Mouse (Mus musculus) MEL (cell line): ENCODE results near the gene Tead1. TPM values are rescaled to one million over a fixed set of nuclear protein-coding genes. Genes with fewer than 3 reads are reported as not detected.

Source experiments
- DNase-seq: peaks from one replicate; pipeline ENCODE4 v3.0.0; 2011; ENCODE audit warnings: low read depth, low spot score
- H3K27ac ChIP-seq: 2 replicates; pipeline ENCODE4 v1.5.1; 2012; ENCODE audit warnings: low read depth, mild to moderate bottlenecking, control low read depth, low read length, moderate library complexity; ENCODE audit not compliant: control insufficient read depth
- H3K27me3 ChIP-seq, 2 experiments: fragments of 150-350 bp in 1 of 2; sonication (generic) in 1 of 2; 2 replicates each; pipeline ENCODE4 v1.6.1; 2012; ENCODE audit warnings: low read length in 2 of 2, mild to moderate bottlenecking in 2 of 2, improper control_type of control experiment in 1 of 2, moderate library complexity in 1 of 2; ENCODE audit not compliant: insufficient read depth in 2 of 2, control insufficient read depth in 1 of 2
- H3K36me3 ChIP-seq, 2 experiments: 2 replicates each; pipeline ENCODE4 v1.6.1; 2012 to 2014; ENCODE audit warnings: low read length in 2 of 2, improper control_type of control experiment in 1 of 2, inconsistent platforms in 1 of 2, mild to moderate bottlenecking in 1 of 2; ENCODE audit not compliant: insufficient read depth in 2 of 2, control insufficient read depth in 1 of 2
- H3K4me1 ChIP-seq, 2 experiments: fragments of 150-350 bp in 1 of 2; sonication (generic) in 1 of 2; 2 replicates each; pipeline ENCODE4 v1.6.1; 2012; ENCODE audit warnings: low read length in 2 of 2, improper control_type of control experiment in 1 of 2, mild to moderate bottlenecking in 1 of 2; ENCODE audit not compliant: insufficient read depth in 2 of 2, control insufficient read depth in 1 of 2
- H3K4me3 ChIP-seq, 2 experiments: fragments of 150-350 bp in 1 of 2; sonication (generic) in 1 of 2; 2 replicates each; pipeline ENCODE4 v1.5.1; 2012; ENCODE audit warnings: low read depth in 2 of 2, low read length in 2 of 2, mild to moderate bottlenecking in 2 of 2, moderate library complexity in 2 of 2, control low read depth in 1 of 2, improper control_type of control experiment in 1 of 2; ENCODE audit not compliant: control insufficient read depth in 1 of 2, insufficient read depth in 1 of 2
- H3K79me2 ChIP-seq: 2 replicates; pipeline ENCODE4 v1.6.1; 2012; ENCODE audit warnings: mild to moderate bottlenecking, low read length, moderate library complexity; ENCODE audit not compliant: control insufficient read depth, poor library complexity, insufficient read depth
- H3K9ac ChIP-seq: 2 replicates; pipeline ENCODE4 v1.6.1; 2012; ENCODE audit warnings: low read depth, mild to moderate bottlenecking, control low read depth, low read length, moderate library complexity; ENCODE audit not compliant: control insufficient read depth, poor library complexity, severe bottlenecking
- H3K9me3 ChIP-seq: fragments of 150-350 bp; sonication (generic); replicated peaks from 2 replicates; pipeline ENCODE4 v1.6.1; 2012; ENCODE audit warnings: mild to moderate bottlenecking, low read length, improper control_type of control experiment, moderate library complexity; ENCODE audit not compliant: insufficient read depth
- BHLHE40 ChIP-seq: IDR thresholded peaks from 2 replicates; pipeline ENCODE4 v1.6.1; 2012; ENCODE audit warnings: low read depth, mild to moderate bottlenecking, inconsistent platforms, low read length, improper control_type of control experiment, borderline replicate concordance
- CHD1 ChIP-seq: IDR thresholded peaks from 2 replicates; pipeline ENCODE4 v1.6.1; 2012; ENCODE audit warnings: low read depth, mild to moderate bottlenecking, inconsistent platforms, low read length, improper control_type of control experiment
- CHD2 ChIP-seq: IDR thresholded peaks from 2 replicates; pipeline ENCODE4 v1.6.1; 2011; ENCODE audit warnings: low read length, improper control_type of control experiment
- CTCF ChIP-seq, 3 experiments: IDR thresholded peaks in 2 of 3; conservative IDR thresholded peaks in 1 of 3; 2 replicates each; pipeline ENCODE4 v1.5.1; 2011 to 2012; ENCODE audit warnings: low read length in 3 of 3, low read depth in 2 of 3, mild to moderate bottlenecking in 2 of 3, improper control_type of control experiment in 1 of 3, inconsistent platforms in 1 of 3, mixed read lengths in 1 of 3, moderate library complexity in 1 of 3; ENCODE audit not compliant: control insufficient read depth in 1 of 3, insufficient read depth in 1 of 3, poor library complexity in 1 of 3, severe bottlenecking in 1 of 3
- EP300 ChIP-seq, 2 experiments: IDR thresholded peaks; 2 replicates each; pipeline ENCODE4 v1.6.1; 2011; ENCODE audit warnings: improper control_type of control experiment in 2 of 2, low read length in 2 of 2, low read depth in 1 of 2, mild to moderate bottlenecking in 1 of 2
- ETS1 ChIP-seq: IDR thresholded peaks from 2 replicates; pipeline ENCODE4 v1.6.1; 2012; ENCODE audit warnings: low read depth, mild to moderate bottlenecking, inconsistent platforms, low read length, improper control_type of control experiment, moderate library complexity
- GABPA ChIP-seq: IDR thresholded peaks from 2 replicates; pipeline ENCODE4 v1.6.1; 2012; ENCODE audit warnings: low read depth, mild to moderate bottlenecking, inconsistent platforms, low read length, improper control_type of control experiment, moderate library complexity
- KAT2A ChIP-seq: conservative IDR thresholded peaks from 2 replicates; pipeline ENCODE4 v1.6.1; 2012; ENCODE audit warnings: low read depth, low read length, improper control_type of control experiment, inconsistent platforms
- MAFK ChIP-seq: IDR thresholded peaks from 2 replicates; pipeline ENCODE4 v1.6.1; 2011; ENCODE audit warnings: low read depth, mild to moderate bottlenecking, low read length, improper control_type of control experiment, borderline replicate concordance
- MAZ ChIP-seq: IDR thresholded peaks from 2 replicates; pipeline ENCODE4 v1.6.1; 2012; ENCODE audit warnings: low read depth, mild to moderate bottlenecking, inconsistent platforms, low read length, improper control_type of control experiment
- MYC ChIP-seq: IDR thresholded peaks from 2 replicates; pipeline ENCODE4 v1.6.1; 2011; ENCODE audit warnings: low read depth, mild to moderate bottlenecking, low read length, improper control_type of control experiment, moderate library complexity
- NELFE ChIP-seq: IDR thresholded peaks from 2 replicates; pipeline ENCODE4 v1.6.1; 2011; ENCODE audit warnings: low read depth, low read length, improper control_type of control experiment
- NRF1 ChIP-seq: IDR thresholded peaks from 2 replicates; pipeline ENCODE4 v1.6.1; 2014; ENCODE audit warnings: low read depth, mild to moderate bottlenecking, inconsistent platforms, low read length, improper control_type of control experiment, moderate library complexity; ENCODE audit not compliant: poor library complexity, insufficient read depth, severe bottlenecking
- POLR2AphosphoS2 ChIP-seq: IDR thresholded peaks from 2 replicates; pipeline ENCODE4 v1.6.1; 2011; ENCODE audit warnings: low read length, improper control_type of control experiment
- POLR2AphosphoS5 ChIP-seq: IDR thresholded peaks from 2 replicates; pipeline ENCODE4 v1.6.1; 2012; ENCODE audit warnings: low read depth, borderline replicate concordance, mild to moderate bottlenecking, inconsistent platforms, low read length, moderate library complexity, mixed read lengths
- RCOR1 ChIP-seq: IDR thresholded peaks from 2 replicates; pipeline ENCODE4 v1.6.1; 2012; ENCODE audit warnings: low read depth, mild to moderate bottlenecking, inconsistent platforms, low read length, improper control_type of control experiment
- TAL1 ChIP-seq: IDR thresholded peaks from 2 replicates; pipeline ENCODE4 v1.6.1; 2012; ENCODE audit warnings: mild to moderate bottlenecking, inconsistent platforms, low read length, moderate library complexity, mixed read lengths
- ZMIZ1 ChIP-seq: IDR thresholded peaks from 2 replicates; pipeline ENCODE4 v1.6.1; 2012; ENCODE audit warnings: low read depth, mild to moderate bottlenecking, inconsistent platforms, low read length, improper control_type of control experiment, moderate library complexity
- ZNF384 ChIP-seq: IDR thresholded peaks from 2 replicates; pipeline ENCODE4 v1.6.1; 2012; ENCODE audit warnings: low read depth, mild to moderate bottlenecking, inconsistent platforms, low read length, improper control_type of control experiment
- polyA plus RNA-seq, 2 experiments: library from polyadenylated mRNA; stranded (reverse) in 1 of 2; unstranded in 1 of 2; fragments of >175 nt in 1 of 2; fragments of >200 nt in 1 of 2; gene quantifications; 2 replicates each; pipeline versions ENCODE4 v1.2.1 to v1.2.4; 2012; ENCODE audit warnings: low replicate concordance in 2 of 2, low read depth in 1 of 2; ENCODE audit not compliant: insufficient read length in 2 of 2, insufficient read depth in 1 of 2, missing spikeins in 1 of 2
- total RNA-seq: library from RNA; depleted of rRNA; stranded (reverse); fragments of 300-350 nt; gene quantifications from 2 replicates; pipeline ENCODE4 v1.2.3, GENCODE M21; 2012

The Tead1 gene
- total and polyA plus RNA-seq, 3 experiments: not detected

DNA sequence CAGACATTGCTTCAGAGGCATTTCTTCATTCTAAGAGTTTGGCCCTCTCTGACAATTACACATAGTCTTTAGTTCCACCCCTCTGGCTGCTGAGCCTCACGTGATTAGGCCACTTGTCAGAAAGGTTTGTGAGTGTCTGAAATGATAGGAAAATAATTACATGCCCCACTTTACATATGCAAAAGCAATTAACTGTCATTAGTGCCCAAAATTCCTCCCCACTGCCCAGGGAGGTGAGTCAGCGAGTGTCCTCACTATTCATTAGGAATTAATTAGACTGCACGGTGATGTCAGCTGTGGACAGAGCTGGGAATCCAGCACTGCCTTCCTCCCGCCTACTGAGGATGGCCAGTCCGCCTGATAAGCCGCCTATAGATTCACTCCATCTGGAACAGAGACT is 74.2 kb downstream of the Tead1 start:
- Histone ChIP-seq H3K4me3 (no peak overlapping the region), H3K27ac (no peak overlapping the region), H3K4me1 (no peaks in the 10 kb centered on the region), H3K9me3 (no peaks in the 10 kb centered on the region), H3K36me3 (no peaks in the 10 kb centered on the region), H3K79me2 (no peaks in the 10 kb centered on the region), H3K9ac (no peak overlapping the region), H3K27me3 (no peaks in the 10 kb centered on the region)
- TF ChIP-seq ZMIZ1 (no peak), GABPA (no peak), NRF1 (no peak), POLR2AphosphoS2 (no peak)
- no peak for DNase-seq

DNA sequence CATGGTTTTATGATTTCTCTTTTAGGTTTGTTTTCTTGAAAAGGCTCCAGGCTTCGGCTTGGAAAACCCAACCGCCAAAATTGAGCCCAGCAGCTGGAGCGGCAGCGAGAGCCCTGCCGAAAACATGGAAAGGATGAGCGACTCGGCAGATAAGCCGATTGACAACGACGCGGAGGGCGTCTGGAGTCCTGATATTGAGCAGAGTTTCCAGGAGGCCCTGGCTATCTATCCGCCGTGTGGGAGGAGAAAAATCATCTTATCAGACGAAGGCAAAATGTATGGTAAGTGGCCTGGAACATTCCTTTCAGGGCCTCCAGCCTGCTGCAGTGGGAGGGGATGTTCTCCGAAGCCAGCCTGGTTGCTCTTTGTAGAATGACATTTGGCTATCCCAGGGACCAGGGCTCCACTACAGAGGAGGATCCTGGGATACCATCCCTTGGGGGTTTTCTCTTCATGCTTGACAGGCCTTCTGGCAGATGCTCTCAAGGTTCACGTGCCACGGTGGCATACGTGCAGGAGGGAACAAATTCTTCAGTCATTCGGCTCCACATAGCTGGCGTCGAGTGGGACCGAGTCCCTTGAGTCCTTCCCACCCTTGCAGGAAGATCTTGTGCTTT is 80.3 kb downstream of the Tead1 start:
- Histone ChIP-seq H3K27me3 (no peaks in the 10 kb centered on the region), H3K79me2 (no peaks in the 10 kb centered on the region), H3K9ac (no peak overlapping the region), H3K9me3 (no peaks in the 10 kb centered on the region), H3K27ac (no peak overlapping the region), H3K4me3 (no peak overlapping the region), H3K4me1 (no peaks in the 10 kb centered on the region), H3K36me3 (no peaks in the 10 kb centered on the region)
- TF ChIP-seq ETS1: no peak
- no peak for TF ChIP-seq CHD1
- no peak for TF ChIP-seq POLR2AphosphoS2
- no peak for TF ChIP-seq CHD2
- DNase-seq: no peak

GRCm38 (mm10) chr7:112760293-112760692 is 81.2 kb downstream of the Tead1 start:
- no peak for DNase-seq
- no peak overlapping the region for H3K4me3 ChIP-seq
- H3K4me1 ChIP-seq: no peaks in the 10 kb centered on the region
- no peaks in the 10 kb centered on the region for H3K36me3 ChIP-seq
- H3K9me3 ChIP-seq: no peaks in the 10 kb centered on the region
- no peaks in the 10 kb centered on the region for H3K79me2 ChIP-seq
- no peak overlapping the region for H3K27ac ChIP-seq
- H3K9ac ChIP-seq: no peak overlapping the region
- TF ChIP-seq BHLHE40 (no peak), MAFK (no peak), CTCF (IDR thresholded peaks at IDR 0.05 in 2 of 3, conservative IDR thresholded peaks at IDR 0.05 in 1 of 3; ENCODE audit: control insufficient read depth in 1 of 3, insufficient read depth in 1 of 3, low read depth in 2 of 3, low read length in 3 of 3, poor library complexity in 1 of 3, severe bottlenecking in 1 of 3) (no peak), ZMIZ1 (no peak), POLR2AphosphoS5 (no peak), NRF1 (no peak), MAZ (no peak), KAT2A (no peak), ETS1 (no peak), NELFE (no peak), MYC (no peak), TAL1 (no peak), EP300 (IDR thresholded peaks at IDR 0.05; ENCODE audit: low read depth in 1 of 2, low read length in 2 of 2) (no peak), ZNF384 (no peak), CHD1 (no peak), RCOR1 (no peak), CHD2 (no peak), POLR2AphosphoS2 (no peak)
- H3K27me3 ChIP-seq: no peaks in the 10 kb centered on the region
